Mouse (Mus musculus) G1E (cell line): ENCODE data around the gene Acin1.

ENCODE experiments used
- CTCF ChIP-seq: IDR thresholded peaks from 2 replicates; pipeline ENCODE4 v1.5.1; 2012; ENCODE audit warnings: low read depth, low read length, inconsistent platforms, mixed read lengths
- GATA1 ChIP-seq: IDR thresholded peaks from 2 replicates; pipeline ENCODE4 v1.6.1; 2012; ENCODE audit warnings: borderline replicate concordance, low read length, inconsistent platforms, mixed read lengths

- no peak for TF ChIP-seq CTCF
- no peak for TF ChIP-seq GATA1
Measured at GRCm38 (mm10) chr14:54724049-54724448, 37.3 kb upstream of the Acin1 start.
